In genomic region chr3:96869091-96869490, GRCm38 (mm10) we compare ENCODE assay signal across 26 mouse cellular contexts. TPM values are rescaled to one million over a fixed set of nuclear protein-coding genes. Genes with fewer than 3 reads are reported as not detected.
"Had no signal": no experiment of that assay in that cellular context is flagged by ENCODE, and none has a peak within 500 bp of the region (broad histone marks: within the 10 kb centered on the region; RNA-seq: fewer than 3 reads in every experiment).

No protein-coding gene starts in this region.

- H3K4me3 ChIP-seq: neural tube, embryonic 12.5 days; neural tube, embryonic 13.5 days; neural tube, embryonic 15.5 days; stomach, embryonic 15.5 days had no signal

- H3K27ac ChIP-seq: neural tube, embryonic 12.5 days; neural tube, embryonic 13.5 days; neural tube, embryonic 15.5 days; stomach, embryonic 15.5 days; stomach, postnatal 0 days had no signal

- H3K9me3 ChIP-seq: neural tube, embryonic 12.5 days; neural tube, embryonic 13.5 days; neural tube, embryonic 15.5 days; stomach, embryonic 15.5 days had no signal

- H3K4me1 ChIP-seq: neural tube, embryonic 12.5 days; neural tube, embryonic 13.5 days; neural tube, embryonic 15.5 days; stomach, embryonic 15.5 days had no signal

- DNase-seq: retina, postnatal 1 day; right cerebral cortex, adult 18-20 months; right cerebral cortex, postnatal 14 days; right cerebral cortex, postnatal 25 days; right cerebral cortex, postnatal 4 days; spleen, adult 18-20 months; thymus, adult 18-20 months; thymus, adult 2 months; thymus, postnatal 14 days; thymus, postnatal 25 days; thymus, postnatal 36 days; thymus, postnatal 4 days had no signal

- H3K27me3 ChIP-seq: neural tube, embryonic 12.5 days; neural tube, embryonic 13.5 days; neural tube, embryonic 15.5 days; stomach, embryonic 15.5 days had no signal

RNA-seq across cellular contexts. Expression of gene Gja5, which starts 35.4 kb away (rescaled TPM):
- total RNA-seq: neutrophil, adult 5-6 weeks had no signal

RNA-seq across cellular contexts. Expression of gene Cd160, which starts 39.9 kb away (rescaled TPM):
- polyA plus RNA-seq: testis, adult 2 months had no signal

RNA-seq across cellular contexts. Expression of gene Pdzk1, which starts 40.0 kb away (rescaled TPM):
- polyA plus RNA-seq: neural tube, embryonic 11.5 days; neural tube, embryonic 12.5 days; neural tube, embryonic 14.5 days; stomach, embryonic 14.5 days had no signal

RNA-seq across cellular contexts. Expression of gene Gja8, which starts 56.7 kb away (rescaled TPM):
- total RNA-seq: neutrophil, adult 5-6 weeks had no signal
- polyA plus RNA-seq: neural tube, embryonic 11.5 days; small intestine, adult 2 months; spleen, adult 2 months; stomach, embryonic 14.5 days; stomach, embryonic 15.5 days; stomach, embryonic 16.5 days; stomach, postnatal 0 days; urinary bladder, adult 2 months had no signal
